Comparison of ENCODE assay signal across 28 mouse cellular contexts in genomic region chr2:95586002-95586401, GRCm38 (mm10).
"Had no signal": no experiment of that assay in that cellular context is flagged by ENCODE, and none has a peak within 500 bp of the region (broad histone marks: within the 10 kb centered on the region; RNA-seq: fewer than 3 reads in every experiment).

No protein-coding gene starts in this region.

- DNase-seq: cerebellum, adult 18-20 months; cerebellum, adult 2 months; cerebellum, adult 8-10 months; cerebellum, adult 9-10 months; cerebellum, adult 9-11 months; cerebellum, postnatal 10 days; cerebellum, postnatal 14 days; cerebellum, postnatal 25 days; cerebellum, postnatal 36 days; embryo, embryonic 11 days; forebrain, postnatal 0 days; gastrocnemius, adult 2 months; gastrocnemius, postnatal 10 days; gastrocnemius, postnatal 14 days; gastrocnemius, postnatal 25 days; heart, adult 11 months; heart, adult 18-20 months had no signal

- H3K27me3 ChIP-seq: embryonic facial prominence, embryonic 12.5 days; embryonic facial prominence, embryonic 13.5 days; embryonic facial prominence, embryonic 15.5 days; forebrain, embryonic 12.5 days; forebrain, embryonic 13.5 days; forebrain, embryonic 15.5 days had no signal

- H3K4me3 ChIP-seq: embryonic facial prominence, embryonic 10.5 days; embryonic facial prominence, embryonic 12.5 days; embryonic facial prominence, embryonic 13.5 days; embryonic facial prominence, embryonic 15.5 days; erythroblast, embryonic 14.5 days; forebrain, embryonic 10.5 days; forebrain, embryonic 12.5 days; forebrain, embryonic 13.5 days; forebrain, embryonic 15.5 days; gastrocnemius, adult 2 months had no signal

- H3K9ac ChIP-seq: embryonic facial prominence, embryonic 12.5 days; embryonic facial prominence, embryonic 13.5 days; embryonic facial prominence, embryonic 15.5 days; forebrain, embryonic 12.5 days; forebrain, embryonic 13.5 days; forebrain, embryonic 15.5 days; forebrain, postnatal 0 days had no signal

- H3K4me1 ChIP-seq: embryonic facial prominence, embryonic 10.5 days; embryonic facial prominence, embryonic 12.5 days; embryonic facial prominence, embryonic 13.5 days; embryonic facial prominence, embryonic 15.5 days; forebrain, embryonic 12.5 days; forebrain, embryonic 13.5 days; forebrain, embryonic 15.5 days had no signal

- H3K27ac ChIP-seq: embryonic facial prominence, embryonic 10.5 days; embryonic facial prominence, embryonic 12.5 days; embryonic facial prominence, embryonic 13.5 days; embryonic facial prominence, embryonic 15.5 days; forebrain, embryonic 10.5 days; forebrain, embryonic 12.5 days; forebrain, embryonic 13.5 days; forebrain, embryonic 15.5 days; gastrocnemius, adult 2 months had no signal

- H3K36me3 ChIP-seq: embryonic facial prominence, embryonic 10.5 days; embryonic facial prominence, embryonic 12.5 days; embryonic facial prominence, embryonic 13.5 days; embryonic facial prominence, embryonic 15.5 days; forebrain, embryonic 10.5 days; forebrain, embryonic 12.5 days; forebrain, embryonic 15.5 days had no signal

- ATAC-seq: forebrain, embryonic 13.5 days; forebrain, embryonic 14.5 days; forebrain, embryonic 15.5 days; forebrain, embryonic 16.5 days; forebrain, postnatal 0 days had no signal

- H3K4me2 ChIP-seq: embryonic facial prominence, embryonic 12.5 days; embryonic facial prominence, embryonic 13.5 days; embryonic facial prominence, embryonic 15.5 days; forebrain, embryonic 12.5 days; forebrain, embryonic 13.5 days; forebrain, embryonic 15.5 days had no signal

- H3K9me3 ChIP-seq: embryonic facial prominence, embryonic 10.5 days; embryonic facial prominence, embryonic 12.5 days; embryonic facial prominence, embryonic 13.5 days; embryonic facial prominence, embryonic 15.5 days; forebrain, embryonic 10.5 days; forebrain, embryonic 12.5 days; forebrain, embryonic 13.5 days; forebrain, embryonic 15.5 days had no signal
